Mouse (Mus musculus): ENCODE measurements at regions not wholly inside any gene's neighbourhood (a gene's known extent, or its start where the extent isn't known, plus 50 kb on each side); places are given as distances from the start of the nearest gene placed in this dataset.

GRCm38 (mm10) chr6:100390258-100390910, 103.1 kb upstream of the Rybp start:
- no peak for DNase-seq (ENCODE audit: low spot score in 2 of 2)

- no peak for DNase-seq (ENCODE audit: low spot score in 2 of 2)
Measured at GRCm38 (mm10) chr6:100387042-100387441, 99.8 kb upstream of the Rybp start.

- no peak for DNase-seq (ENCODE audit: low spot score in 2 of 2)
Measured at GRCm38 (mm10) chr6:100385640-100386039, 98.4 kb upstream of the Rybp start.

- DNase-seq (ENCODE audit: low spot score in 2 of 2), result no peak
Measured at GRCm38 (mm10) chr6:100381046-100381445, 93.8 kb upstream of the Rybp start.

- DNase-seq (ENCODE audit: low spot score in 2 of 2), result no peak
Measured at GRCm38 (mm10) chr6:100380536-100380935, 93.3 kb upstream of the Rybp start.

GRCm38 (mm10) chr6:100379792-100380191, 92.5 kb upstream of the Rybp start:
- DNase-seq (ENCODE audit: low spot score in 2 of 2), result no peak

- DNase-seq (ENCODE audit: low spot score in 2 of 2), result no peak
Measured at GRCm38 (mm10) chr6:100378533-100378874, 91.2 kb upstream of the Rybp start.

GRCm38 (mm10) chr6:100377828-100378532, 90.7 kb upstream of the Rybp start:
- DNase-seq (ENCODE audit: low spot score in 2 of 2), result no peak

GRCm38 (mm10) chr6:100376656-100377055, 89.4 kb upstream of the Rybp start:
- DNase-seq (ENCODE audit: low spot score in 2 of 2), result no peak

- DNase-seq (ENCODE audit: low spot score in 2 of 2), result no peak
Measured at GRCm38 (mm10) chr6:100370828-100371227, 83.5 kb upstream of the Rybp start.

GRCm38 (mm10) chr6:100370358-100370757, 83.1 kb upstream of the Rybp start:
- DNase-seq (ENCODE audit: low spot score in 2 of 2), result no peak

GRCm38 (mm10) chr6:100366231-100366630, 78.9 kb upstream of the Rybp start:
- no peak for DNase-seq (ENCODE audit: low spot score in 2 of 2)

- DNase-seq (ENCODE audit: low spot score in 2 of 2), result no peak
Measured at GRCm38 (mm10) chr6:100365791-100366190, 78.5 kb upstream of the Rybp start.

- DNase-seq (ENCODE audit: low spot score in 2 of 2), result no peak
Measured at GRCm38 (mm10) chr6:100363683-100364082, 76.4 kb upstream of the Rybp start.

- DNase-seq (ENCODE audit: low spot score in 2 of 2), result no peak
Measured at GRCm38 (mm10) chr6:100356617-100357399, 69.5 kb upstream of the Rybp start.

GRCm38 (mm10) chr6:100355858-100356257, 68.6 kb upstream of the Rybp start:
- no peak for DNase-seq (ENCODE audit: low spot score in 2 of 2)

- no peak for DNase-seq (ENCODE audit: low spot score in 2 of 2)
Measured at GRCm38 (mm10) chr6:100347481-100347880, 60.2 kb upstream of the Rybp start.

GRCm38 (mm10) chr6:100345073-100345472, 57.8 kb upstream of the Rybp start:
- no peak for DNase-seq (ENCODE audit: low spot score in 2 of 2)

GRCm38 (mm10) chr6:100341305-100342290, 54.3 kb upstream of the Rybp start:
- DNase-seq (ENCODE audit: low spot score in 2 of 2), result no peak

GRCm38 (mm10) chr6:100338291-100338690, 51.0 kb upstream of the Rybp start:
- DNase-seq (ENCODE audit: low spot score in 2 of 2), result no peak
